Mouse (Mus musculus) limb, embryonic 11.5 days (tissue): ENCODE results near the gene Lypd1. TPM values are rescaled to one million over a fixed set of nuclear protein-coding genes. Genes with fewer than 3 reads are reported as not detected.
A peak's percentile ranks its signal among the peaks of the same experiment; 100 is the strongest.

Experiments
- ATAC-seq: fragments of 200-750 bp; cut with Nextera tagmentation; 2 replicates; pipeline ENCODE4 v1.8.0; 2017; ENCODE audit warnings: low read depth; ENCODE audit not compliant: insufficient number of reproducible peaks, low FRiP score, low TSS enrichment
- DNase-seq: peaks from one replicate; pipeline ENCODE4 v3.0.0-alpha.2; 2015; ENCODE audit warnings: low spot score
- H3K27ac ChIP-seq: fragments of 300-500 bp; sonication (generic); replicated peaks from 2 replicates; pipeline ENCODE4 v1.5.1; 2014; ENCODE audit warnings: low read depth, mild to moderate bottlenecking, low read length
- H3K27me3 ChIP-seq: fragments of 300-500 bp; sonication (generic); 2 replicates; pipeline ENCODE4 v1.6.1; 2014; ENCODE audit warnings: mild to moderate bottlenecking, low read length, mixed read lengths; ENCODE audit not compliant: control insufficient read depth, insufficient read depth
- H3K36me3 ChIP-seq: fragments of 300-500 bp; sonication (generic); 2 replicates; pipeline ENCODE4 v1.6.1; 2014; ENCODE audit warnings: mild to moderate bottlenecking, low read length, moderate library complexity, mixed read lengths; ENCODE audit not compliant: control insufficient read depth, insufficient read depth
- H3K4me1 ChIP-seq: fragments of 300-500 bp; sonication (generic); 2 replicates; pipeline ENCODE4 v1.6.1; 2014; ENCODE audit warnings: low read length, mixed read lengths; ENCODE audit not compliant: control insufficient read depth, insufficient read depth
- H3K4me2 ChIP-seq: fragments of 300-500 bp; sonication (generic); 2 replicates; pipeline ENCODE4 v1.6.1; 2014; ENCODE audit warnings: low read depth, mild to moderate bottlenecking, moderate library complexity; ENCODE audit not compliant: severe bottlenecking
- H3K4me3 ChIP-seq: fragments of 300-500 bp; sonication (generic); 2 replicates; pipeline ENCODE4 v1.5.1; 2014; ENCODE audit warnings: low read depth, low read length
- H3K9ac ChIP-seq: fragments of 300-500 bp; sonication (generic); 2 replicates; pipeline ENCODE4 v1.6.1; 2014; ENCODE audit warnings: mild to moderate bottlenecking, low read length
- H3K9me3 ChIP-seq: fragments of 300-500 bp; sonication (generic); 2 replicates; pipeline ENCODE4 v1.6.1; 2016; ENCODE audit warnings: low read length; ENCODE audit not compliant: control insufficient read depth
- WGBS: fragments of 180-500 bp; shearing (Covaris S2); extraction: QIAGEN DNeasy Blood & Tissue Kit; methylation state at CpG from one replicate; pipeline ENCODE4 v1.1.7; 2014; 5-methylcytosine and 5-hydroxymethylcytosine counted together
- polyA plus RNA-seq: library from polyadenylated mRNA; unstranded; fragments of >200 nt; fragmentation: Nextera tagmentation; extraction: Ambion mirVana; gene quantifications from 2 replicates; pipeline ENCODE4 v1.2.1, GENCODE M21; 2014

The Lypd1 gene
- polyA plus RNA-seq, 1 experiment from 2014 or later = 0.89 TPM

GRCm38 (mm10) chr1:125839746-125840392, 73.0 kb downstream of the Lypd1 start:
- Histone ChIP-seq H3K27ac (no peak overlapping the region), H3K4me2 (no peak overlapping the region), H3K4me3 (no peak overlapping the region), H3K27me3 (no peaks in the 10 kb centered on the region), H3K4me1 (no peaks in the 10 kb centered on the region), H3K9ac (no peak overlapping the region), H3K36me3 (no peaks in the 10 kb centered on the region), H3K9me3 (no peaks in the 10 kb centered on the region)
- DNase-seq (no peak), ATAC-seq (no peak)
- 67% methylated on average over 13 of the region's 13 CpGs for WGBS

DNA sequence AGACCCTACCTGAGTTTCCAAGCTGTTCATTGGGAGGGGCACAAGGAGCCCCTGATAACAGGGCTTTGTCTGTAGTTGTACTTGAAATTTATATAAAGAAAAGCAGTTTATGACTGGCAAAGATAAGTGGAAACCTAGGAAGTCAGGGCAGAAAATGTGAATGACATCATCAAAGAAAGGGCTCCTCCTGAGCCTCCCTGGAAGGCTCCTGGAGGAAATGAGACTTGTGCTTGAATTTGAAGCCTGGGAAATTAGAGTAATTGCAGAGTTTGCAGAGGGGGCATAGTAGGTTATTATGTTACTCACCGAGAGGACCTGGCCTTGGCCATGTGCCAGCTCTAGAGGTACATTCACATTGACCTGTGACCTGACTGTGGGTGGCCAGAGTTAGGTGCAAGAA, 75.4 kb downstream of the Lypd1 start:
- Histone ChIP-seq H3K9me3 (no peaks in the 10 kb centered on the region), H3K9ac (no peak overlapping the region), H3K4me1 (no peaks in the 10 kb centered on the region), H3K27ac (no peak overlapping the region), H3K36me3 (no peaks in the 10 kb centered on the region), H3K27me3 (no peaks in the 10 kb centered on the region), H3K4me3 (no peak overlapping the region), H3K4me2 (no peak overlapping the region)
- 4% methylated on average over 1 of the region's 1 CpGs for WGBS
- DNase-seq (peak; percentile 26), ATAC-seq (no peak)

DNA sequence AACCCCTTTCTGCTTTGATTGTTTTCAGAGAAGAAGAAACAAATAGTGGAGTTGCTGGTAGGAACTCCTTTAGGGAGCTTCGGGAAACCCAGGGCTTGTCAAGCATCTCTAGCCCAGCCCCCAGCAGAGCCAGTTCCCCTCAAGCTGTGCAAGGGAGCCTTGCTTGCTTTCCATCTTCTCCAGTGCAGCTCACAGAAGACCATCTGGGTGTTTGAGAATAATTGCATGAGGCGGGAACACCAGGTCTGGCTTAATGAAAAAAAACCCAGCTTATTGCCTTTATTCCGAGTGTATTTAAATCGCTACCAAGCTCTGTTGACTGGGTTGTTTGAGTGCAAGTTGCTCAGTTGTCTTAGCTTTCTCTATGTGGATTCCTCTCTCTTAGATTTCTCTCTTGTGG, 89.3 kb downstream of the Lypd1 start:
- DNase-seq = no peak
- ATAC-seq = no peak
- no peaks in the 10 kb centered on the region for H3K4me1 ChIP-seq
- 84% methylated on average over 4 of the region's 4 CpGs for WGBS
- no peaks in the 10 kb centered on the region for H3K9me3 ChIP-seq
- no peaks in the 10 kb centered on the region for H3K36me3 ChIP-seq
- no peak overlapping the region for H3K27ac ChIP-seq
- no peaks in the 10 kb centered on the region for H3K27me3 ChIP-seq
- H3K4me2 ChIP-seq = no peak overlapping the region
- H3K4me3 ChIP-seq = no peak overlapping the region
- no peak overlapping the region for H3K9ac ChIP-seq

GRCm38 (mm10) chr1:125821101-125821500, 91.8 kb downstream of the Lypd1 start:
- Histone ChIP-seq H3K36me3 (no peaks in the 10 kb centered on the region), H3K27ac (no peak overlapping the region), H3K4me2 (no peak overlapping the region), H3K4me3 (no peak overlapping the region), H3K9ac (no peak overlapping the region), H3K9me3 (no peaks in the 10 kb centered on the region), H3K4me1 (no peaks in the 10 kb centered on the region), H3K27me3 (no peaks in the 10 kb centered on the region)
- DNase-seq (no peak), ATAC-seq (no peak)
- WGBS = 82% methylated on average over 7 of the region's 7 CpGs

Other genes starting within 250 kb of the Lypd1 start
- gene Gpr39, start 236.1 kb downstream of the Lypd1 start, polyA plus RNA-seq = 0.17 TPM in 1 of 2 replicates, not detected in the other